Comparison of ENCODE assay signal across 11 mouse cellular contexts in genomic region chrX:157951698-157952097, GRCm38 (mm10).
DNase-seq lines count a peak whose midpoint lies in the region; ATAC-seq and TF ChIP-seq lines count a peak whose summit lies in the region.
"Had no signal": no experiment of that assay in that cellular context is flagged by ENCODE, and none has a peak within 500 bp of the region (broad histone marks: within the 10 kb centered on the region; RNA-seq: fewer than 3 reads in every experiment).

No protein-coding gene starts in this region.

- no peak overlapping the region for H3K4me3 ChIP-seq in gastrocnemius, adult 2 months
- no peak overlapping the region for H3K4me3 ChIP-seq in midbrain, embryonic 11.5 days (ENCODE audit: low read depth, low read length)
- no peak overlapping the region for H3K4me3 ChIP-seq in midbrain, embryonic 10.5 days
- H3K4me3 ChIP-seq in cerebellum, adult 2 months (replicated peaks; ENCODE audit: insufficient read depth, low read depth, low read length) = no peak overlapping the region

- intact Hi-C loops in gastrocnemius, adult 2 months (cut with DNase I) = loop anchor here (5.0 kb wide), 1 partner anchor 971 kb away; no protein-coding TSS in a partner anchor

- H3K4me2 ChIP-seq in midbrain, embryonic 11.5 days = no peak overlapping the region

- TF ChIP-seq POLR2A in cerebellum, adult 2 months (IDR thresholded peaks at IDR 0.05; ENCODE audit: borderline replicate concordance, insufficient read depth, low read length) = no peak

- H3K36me3 ChIP-seq in midbrain, embryonic 11.5 days (ENCODE audit: control insufficient read depth, insufficient read depth, low read length) = no peaks in the 10 kb centered on the region
- no peaks in the 10 kb centered on the region for H3K36me3 ChIP-seq in midbrain, embryonic 10.5 days

- no peaks in the 10 kb centered on the region for H3K27me3 ChIP-seq in midbrain, embryonic 11.5 days (ENCODE audit: control insufficient read depth, insufficient read depth, low read length)
- 0 out of 2 replicates have a peak, but pooled peaks cover 4% of the 10 kb centered on the region for H3K27me3 ChIP-seq in midbrain, embryonic 10.5 days (ENCODE audit: low read depth, poor library complexity, severe bottlenecking)
- no peaks in the 10 kb centered on the region for H3K27me3 ChIP-seq in cerebellum, adult 2 months (ENCODE audit: control insufficient read depth, insufficient read depth, low read length)

- TF ChIP-seq CTCF in gastrocnemius, adult 2 months (IDR thresholded peaks at IDR 0.05) = peak; percentile 59
- TF ChIP-seq CTCF in cerebellum, adult 2 months (IDR thresholded peaks at IDR 0.05; ENCODE audit: borderline replicate concordance, insufficient read depth, low read depth, low read length) = no peak

- no peak for DNase-seq in gastrocnemius, adult 2 months
- no peak for DNase-seq in gastrocnemius, postnatal 10 days
- DNase-seq in midbrain, embryonic 11.5 days (ENCODE audit: low spot score, missing footprints) = no peak
- DNase-seq in midbrain, embryonic 10.5 days (ENCODE audit: low spot score) = no peak
- DNase-seq in embryo, embryonic 10 days (ENCODE audit: low spot score) = peak; percentile 25
- DNase-seq in retina, postnatal 1 day = peak; percentile 43
- DNase-seq in layer of hippocampus, adult 9-11 months = no peak
- DNase-seq in cerebellum, adult 2 months = no peak
- DNase-seq: heart, postnatal 4 days; thymus, adult 2 months had no signal

- 0 out of 2 replicates have a peak, but pooled peaks have one; percentile 30 for ATAC-seq in midbrain, embryonic 11.5 days (ENCODE audit: low FRiP score)

- no peak overlapping the region for H3K9ac ChIP-seq in midbrain, embryonic 11.5 days (ENCODE audit: low read length)

- H3K9me3 ChIP-seq in midbrain, embryonic 11.5 days (ENCODE audit: control insufficient read depth, low read length) = no peaks in the 10 kb centered on the region
- H3K9me3 ChIP-seq in midbrain, embryonic 10.5 days (replicated peaks) = no peaks in the 10 kb centered on the region

- H3K4me1 ChIP-seq in midbrain, embryonic 11.5 days (ENCODE audit: control insufficient read depth, insufficient read depth, low read length) = no peaks in the 10 kb centered on the region
- H3K4me1 ChIP-seq in midbrain, embryonic 10.5 days = no peaks in the 10 kb centered on the region
- no peaks in the 10 kb centered on the region; the same call in none of the 2 replicates for H3K4me1 ChIP-seq in cerebellum, adult 2 months (ENCODE audit: control insufficient read depth, insufficient read depth, low read length)

- H3K27ac ChIP-seq in gastrocnemius, adult 2 months = no peak overlapping the region
- no peak overlapping the region for H3K27ac ChIP-seq in midbrain, embryonic 11.5 days (ENCODE audit: low read depth, low read length)
- no peak overlapping the region for H3K27ac ChIP-seq in midbrain, embryonic 10.5 days (replicated peaks)
- H3K27ac ChIP-seq in cerebellum, adult 2 months (ENCODE audit: insufficient read depth, low read length) = no peak overlapping the region
- H3K27ac ChIP-seq: macrophage had no signal

Comparison
In these comparisons a context has a peak if more than half of its experiments do, and no peak if none do; other contexts are left out.
1. DNase-seq: peak in embryo, embryonic 10 days (single experiment) and retina, postnatal 1 day (single experiment); none in gastrocnemius, adult 2 months (single experiment), gastrocnemius, postnatal 10 days (single experiment), midbrain, embryonic 11.5 days (single experiment), midbrain, embryonic 10.5 days (single experiment), layer of hippocampus, adult 9-11 months (single experiment) and cerebellum, adult 2 months (0 of 2).